Mouse (Mus musculus) layer of hippocampus, postnatal 36 days (tissue): ENCODE measurements around the gene Ambra1. TPM values are rescaled to one million over a fixed set of nuclear protein-coding genes. Genes with fewer than 3 reads are reported as not detected.
A peak's percentile ranks its signal among the peaks of the same experiment; 100 is the strongest.

Experiments
- DNase-seq, 2 experiments: peaks; one replicate each; pipeline ENCODE4 v3.0.0; 2022
- total RNA-seq, 2 experiments: library from RNA; stranded (reverse); gene quantifications; 2 replicates each; pipeline ENCODE4 v1.2.3; 2021

The Ambra1 gene
- total RNA-seq, 2 experiments from 2014 or later = 44.7 to 49.4 TPM

DNA sequence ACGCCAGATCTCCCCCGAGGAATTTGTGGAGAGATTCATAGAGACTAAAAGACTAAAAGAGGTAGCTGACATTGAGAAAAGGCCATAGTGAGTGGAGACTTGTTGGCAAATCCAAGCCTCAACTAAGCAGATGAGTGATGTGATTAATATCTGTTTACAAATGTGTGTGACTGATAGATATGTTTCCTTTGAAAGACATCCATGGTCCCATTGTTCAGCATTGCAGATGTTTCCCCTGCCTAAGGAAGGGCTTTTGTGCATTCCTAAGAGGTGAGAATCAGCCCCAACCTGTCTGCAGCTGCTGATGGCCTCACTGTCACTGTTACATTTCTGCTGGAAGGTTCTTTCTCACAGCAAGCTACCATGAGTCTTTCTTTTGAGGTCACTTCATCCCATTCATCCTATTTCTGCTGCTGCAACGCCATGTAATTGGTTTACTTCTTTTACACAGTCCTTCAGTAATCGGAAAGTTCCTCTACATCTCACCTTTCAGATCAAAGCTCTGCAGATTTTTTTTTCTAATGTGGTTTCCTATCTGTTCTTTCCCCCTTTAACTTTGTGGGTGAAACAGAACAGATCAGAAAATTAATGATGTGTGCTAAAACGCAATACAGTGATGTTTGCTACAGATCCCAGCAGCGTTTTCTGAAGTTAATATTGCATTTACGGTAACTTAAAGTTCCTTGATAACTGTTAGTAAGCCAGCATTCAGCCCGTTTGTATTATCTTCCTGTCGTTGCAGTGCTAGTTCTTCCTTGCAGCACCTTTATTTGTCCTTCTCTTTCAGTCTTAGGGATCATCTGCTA, 146.3 kb downstream of the Ambra1 start:
- no peak for DNase-seq

DNA sequence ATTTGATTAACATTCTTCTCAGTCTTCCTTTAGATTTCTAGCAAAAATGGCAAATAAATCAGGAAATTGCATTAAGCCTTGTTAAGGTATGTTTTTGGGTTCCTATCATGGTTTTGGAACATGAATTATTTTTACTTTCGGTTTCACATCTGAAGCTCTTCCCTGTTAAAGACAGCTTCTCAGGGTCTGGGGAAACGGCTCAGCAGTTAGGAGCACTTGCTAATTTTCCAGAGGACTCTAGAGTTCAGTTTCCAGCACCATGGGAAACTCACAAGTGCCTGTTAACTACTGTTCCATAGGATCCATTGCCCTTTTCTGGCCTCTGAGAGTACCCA, 146.8 kb downstream of the Ambra1 start:
- DNase-seq = no peak

DNA sequence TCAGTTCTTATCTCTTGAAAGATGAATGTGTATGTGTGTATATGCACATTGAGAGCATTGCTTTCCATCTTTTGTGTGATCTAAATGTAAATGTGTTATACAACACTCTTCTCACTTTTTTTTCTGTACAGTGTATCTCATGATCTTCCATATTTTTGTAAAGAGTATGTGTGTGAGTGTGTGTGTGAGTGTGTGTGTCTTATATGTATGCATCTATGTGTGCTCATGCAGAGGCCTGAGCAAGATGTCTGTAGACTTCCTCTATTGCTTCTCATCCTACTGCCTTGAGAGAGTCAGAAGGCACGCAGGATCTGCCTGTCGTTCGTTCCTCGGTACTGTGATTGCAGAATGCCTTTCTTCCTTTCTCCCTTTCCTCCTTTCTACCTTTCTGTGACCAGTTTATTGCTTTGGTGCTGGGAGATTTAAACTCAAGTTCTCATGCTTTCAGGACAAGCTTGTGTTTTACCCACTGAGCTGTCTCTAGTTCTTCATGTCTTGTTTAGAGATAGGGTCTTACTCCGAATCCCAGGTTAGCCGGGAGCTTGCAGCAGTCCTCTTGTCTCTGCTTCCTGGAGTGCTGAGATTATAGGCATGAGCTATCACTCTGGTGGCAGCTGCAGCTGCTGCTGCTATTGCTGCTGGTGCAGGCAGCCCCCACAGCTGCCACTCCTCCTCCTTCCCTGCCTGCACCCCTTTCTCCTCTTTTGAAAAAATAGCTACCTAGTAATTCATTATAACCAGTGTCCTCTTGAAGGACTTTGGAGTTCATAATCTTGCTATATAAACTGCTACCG, 148.7 kb downstream of the Ambra1 start:
- no peak for DNase-seq

DNA sequence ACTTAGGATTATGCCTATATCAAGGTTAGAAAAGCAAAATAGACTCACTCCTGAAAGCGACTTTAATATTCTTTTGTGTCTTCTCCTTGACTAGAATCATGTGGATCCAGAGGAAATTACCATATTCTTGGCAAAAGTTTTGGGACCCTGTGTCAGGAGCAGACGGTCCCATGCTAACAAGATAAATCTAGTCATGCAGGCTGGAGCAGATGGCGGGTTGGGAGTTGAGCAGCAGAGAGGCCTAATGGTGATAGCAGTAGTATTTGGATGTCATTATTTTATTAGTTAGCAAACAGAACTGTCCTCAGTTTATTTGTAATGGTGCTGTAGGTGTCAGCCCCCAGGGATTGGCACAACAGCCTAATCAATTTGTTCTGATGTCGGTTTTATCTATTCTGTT, 154.0 kb downstream of the Ambra1 start:
- peak; percentile 41 to 43 for DNase-seq

DNA sequence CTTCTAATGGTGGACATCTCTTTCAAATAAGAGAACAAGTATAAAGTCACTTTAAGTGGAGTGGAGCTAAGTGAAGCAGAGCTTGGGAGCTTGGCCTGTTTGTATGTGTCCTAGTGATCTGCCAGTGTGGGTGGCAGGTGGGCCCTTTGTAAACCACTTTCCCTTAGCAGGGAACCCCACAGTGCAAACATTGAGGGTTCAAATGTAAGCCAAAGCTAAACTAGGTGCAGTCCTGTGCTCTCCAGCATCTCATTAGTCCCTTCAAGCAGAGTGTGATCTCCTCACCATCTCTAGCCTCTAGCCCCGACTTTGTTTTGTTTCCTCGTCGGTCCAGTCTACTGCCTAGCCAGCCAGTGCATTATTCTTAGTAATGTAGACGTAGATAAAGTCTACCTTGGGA, 154.7 kb downstream of the Ambra1 start:
- DNase-seq = no peak

DNA sequence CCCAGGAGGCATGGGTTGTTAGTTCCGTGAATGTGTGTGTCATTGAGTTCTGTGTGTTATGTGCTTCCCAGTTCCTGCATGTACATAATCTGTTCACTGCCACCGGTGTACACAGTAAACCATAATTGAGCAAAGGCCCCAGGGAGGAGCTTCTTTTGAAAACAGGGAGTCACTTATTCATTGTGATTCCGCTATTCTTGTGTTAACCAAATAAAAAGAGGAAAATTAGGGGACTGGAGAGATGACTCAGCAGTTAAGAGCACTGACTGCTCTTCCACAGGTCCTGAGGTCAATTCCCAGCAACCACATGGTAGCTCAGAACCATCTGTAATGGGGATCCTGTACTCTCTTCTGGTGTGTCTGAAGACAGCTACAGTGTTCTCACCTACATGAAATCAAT, 164.8 kb downstream of the Ambra1 start:
- DNase-seq = no peak

DNA sequence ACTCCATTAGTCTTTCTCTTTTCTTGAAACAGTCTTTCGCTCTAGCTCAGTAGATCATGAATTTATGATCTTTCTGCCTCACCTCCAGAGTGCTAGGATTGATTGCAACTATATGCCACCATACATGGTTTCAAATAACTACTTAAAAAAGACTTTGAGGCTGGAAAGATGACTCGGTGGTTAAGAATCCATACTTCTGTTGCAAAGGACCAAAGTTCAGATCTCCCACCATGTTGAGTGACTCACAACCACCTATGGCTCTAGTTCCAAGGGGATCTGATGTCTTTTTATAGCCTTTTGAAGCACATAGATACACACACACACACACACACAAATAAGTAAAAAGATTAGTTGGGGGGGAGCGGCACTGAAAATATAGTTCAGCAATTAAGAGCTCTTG, 165.5 kb downstream of the Ambra1 start:
- no peak for DNase-seq

DNA sequence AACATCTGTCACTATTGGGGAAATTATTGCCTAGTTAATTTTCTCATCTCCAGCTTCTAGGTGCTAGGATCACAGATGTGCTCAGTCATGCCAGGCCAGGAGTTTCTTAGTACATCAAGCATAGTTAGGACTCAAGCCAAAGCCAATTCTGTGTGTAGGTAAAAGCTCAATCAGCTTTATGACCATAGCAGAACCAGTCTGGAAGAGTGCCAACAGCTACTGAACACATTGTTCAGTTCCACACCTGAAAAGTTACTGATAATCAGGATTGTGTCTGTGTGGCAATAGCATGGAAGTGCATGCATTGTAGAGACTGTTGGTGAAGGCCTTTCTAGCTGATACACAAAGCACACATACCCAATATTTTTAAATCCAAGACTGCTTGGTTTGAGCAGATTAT, 168.0 kb downstream of the Ambra1 start:
- DNase-seq = no peak

DNA sequence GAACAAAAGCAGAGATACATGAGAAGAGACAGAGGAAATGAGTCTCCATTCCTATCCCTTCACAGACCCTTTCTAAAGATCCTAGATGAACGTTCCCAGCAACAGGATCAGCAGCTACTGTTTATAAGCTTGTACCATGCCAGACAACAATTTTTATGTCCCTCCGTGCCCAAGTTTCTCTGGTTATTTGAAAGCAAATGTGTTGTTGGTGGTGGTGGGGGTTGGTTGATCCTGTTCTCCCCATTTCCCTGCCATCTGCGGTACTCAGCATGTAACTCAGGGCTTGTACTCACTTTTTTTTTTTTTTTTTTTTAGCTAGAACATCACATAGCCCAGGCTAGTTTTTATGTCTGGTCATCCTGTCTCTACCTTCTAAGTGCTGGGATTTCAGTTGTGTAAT, 169.2 kb downstream of the Ambra1 start:
- DNase-seq = no peak

DNA sequence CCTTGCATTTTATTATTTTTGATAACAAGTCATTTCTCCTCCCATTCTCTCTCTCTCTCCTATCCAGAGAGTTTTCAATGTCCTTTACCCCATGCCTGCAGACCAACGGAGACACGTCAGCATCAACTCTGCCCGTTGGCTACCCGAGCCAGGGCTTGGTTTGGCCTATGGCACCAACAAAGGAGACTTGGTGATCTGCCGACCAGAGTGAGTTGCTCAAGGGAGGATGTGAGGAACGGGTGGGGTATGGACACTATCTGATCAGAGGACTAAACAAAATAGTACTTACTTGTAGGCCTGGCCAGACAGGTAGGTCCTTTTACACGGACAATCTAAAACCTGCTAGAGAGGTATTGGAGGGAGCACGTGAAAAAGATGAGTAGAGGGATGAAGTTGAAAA, 170.5 kb downstream of the Ambra1 start:
- DNase-seq = no peak

DNA sequence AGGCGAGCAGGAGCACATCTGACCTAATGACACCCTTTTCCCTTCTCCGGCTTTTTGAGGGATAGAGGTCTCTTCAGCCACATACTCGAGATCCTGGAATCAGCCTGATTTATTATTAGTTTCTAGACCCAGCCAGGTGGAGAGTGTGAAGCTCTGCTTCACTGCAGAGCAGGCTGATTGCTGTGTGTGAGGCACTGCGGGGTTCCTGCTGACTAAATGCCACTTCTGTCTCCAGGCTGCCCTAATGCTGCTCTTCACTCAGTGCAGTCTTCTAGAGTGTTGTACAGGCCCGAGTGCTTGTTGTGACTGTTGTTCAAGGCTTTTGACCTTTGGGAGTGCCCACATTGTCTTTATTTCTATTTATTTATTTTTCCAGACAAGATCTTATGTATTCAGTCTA, 172.4 kb downstream of the Ambra1 start:
- no peak for DNase-seq

DNA sequence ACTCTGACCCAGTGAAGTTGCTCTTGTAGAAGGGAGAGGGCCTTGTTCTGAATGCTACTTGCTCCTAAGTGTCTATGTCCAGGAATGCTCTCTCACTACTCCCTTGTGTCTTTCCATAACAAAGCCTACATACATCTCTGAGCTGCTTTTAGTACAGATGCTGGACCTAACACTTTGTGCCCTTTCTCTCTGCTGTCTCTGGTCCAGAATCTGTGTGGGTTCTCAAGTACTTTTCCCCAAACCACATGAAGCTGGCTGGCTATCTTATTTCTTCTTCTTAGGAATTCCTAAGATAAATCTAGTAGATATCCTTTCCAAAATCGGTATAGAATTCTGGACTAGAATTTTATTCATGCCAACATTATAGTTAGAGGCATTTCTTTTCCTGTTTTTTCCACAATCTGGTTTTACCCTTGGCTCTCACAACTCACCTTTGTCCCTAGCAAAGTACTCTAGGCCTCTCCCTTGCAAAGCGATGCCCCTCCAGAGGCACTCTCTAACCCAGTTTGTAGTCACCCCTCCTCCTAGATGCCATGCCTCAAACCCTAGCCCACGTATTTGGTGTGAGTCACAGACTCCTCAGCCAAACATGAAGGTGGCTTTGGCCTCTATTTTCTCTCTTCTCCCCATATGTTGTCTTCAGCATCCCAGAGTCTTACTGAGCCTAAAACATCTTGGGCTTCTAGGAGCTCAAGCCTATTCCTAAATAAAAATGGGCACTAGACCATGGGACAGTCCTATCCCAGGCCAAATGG, 173.4 kb downstream of the Ambra1 start:
- no peak for DNase-seq

DNA sequence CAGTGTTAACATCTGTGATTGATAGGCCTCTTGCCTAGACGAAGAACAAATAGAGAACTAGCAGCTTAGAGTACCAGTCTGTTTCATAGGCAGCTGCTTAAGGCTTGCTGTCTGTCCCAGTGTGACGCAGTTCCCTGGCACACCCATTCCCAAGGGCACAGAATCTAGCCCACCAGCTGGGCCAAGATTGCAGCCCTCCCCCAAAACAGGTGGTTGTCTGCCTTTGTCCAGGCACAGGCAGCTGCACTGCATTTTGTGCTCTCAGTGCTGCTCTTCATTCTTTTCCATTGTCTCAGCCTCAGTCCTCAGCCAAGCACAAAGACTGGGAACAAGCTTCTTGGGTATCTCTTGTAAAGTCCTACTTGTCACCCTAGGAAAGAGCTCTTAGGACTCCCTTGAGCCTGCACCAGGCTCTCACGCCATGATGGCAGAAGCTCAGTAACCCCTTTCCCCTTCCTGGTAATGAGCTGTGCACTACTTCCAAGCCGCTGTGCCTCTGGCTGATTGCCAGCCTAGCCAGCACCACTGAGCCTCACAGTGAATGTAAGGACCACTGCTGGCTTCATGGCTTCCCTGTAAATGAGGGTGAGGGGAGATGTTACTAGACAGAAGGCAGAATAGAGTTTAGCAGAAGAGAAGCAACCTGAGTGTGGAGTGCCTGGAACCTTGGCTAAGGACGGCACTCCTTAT, 174.8 kb downstream of the Ambra1 start:
- DNase-seq = peak; percentile 33 to 38

DNA sequence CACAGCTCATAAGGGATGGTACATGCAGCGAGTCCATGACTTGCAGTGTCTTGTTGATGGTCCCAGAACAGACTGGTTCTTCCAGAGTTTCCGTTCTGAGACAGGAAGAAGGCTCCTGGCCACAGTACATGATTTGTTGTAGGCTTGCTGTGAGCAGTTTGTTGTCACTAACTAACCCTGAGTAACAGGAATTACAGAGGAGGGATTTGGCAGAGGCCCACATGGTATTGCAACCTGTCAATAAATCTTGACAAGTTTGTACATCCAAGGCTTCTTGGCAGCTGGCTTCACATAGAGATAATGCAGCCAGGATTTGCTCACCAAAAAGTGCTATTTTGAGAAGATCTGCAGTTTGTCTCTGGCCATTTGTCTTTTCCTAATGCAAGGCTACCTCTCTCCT, 176.2 kb downstream of the Ambra1 start:
- no peak for DNase-seq

DNA sequence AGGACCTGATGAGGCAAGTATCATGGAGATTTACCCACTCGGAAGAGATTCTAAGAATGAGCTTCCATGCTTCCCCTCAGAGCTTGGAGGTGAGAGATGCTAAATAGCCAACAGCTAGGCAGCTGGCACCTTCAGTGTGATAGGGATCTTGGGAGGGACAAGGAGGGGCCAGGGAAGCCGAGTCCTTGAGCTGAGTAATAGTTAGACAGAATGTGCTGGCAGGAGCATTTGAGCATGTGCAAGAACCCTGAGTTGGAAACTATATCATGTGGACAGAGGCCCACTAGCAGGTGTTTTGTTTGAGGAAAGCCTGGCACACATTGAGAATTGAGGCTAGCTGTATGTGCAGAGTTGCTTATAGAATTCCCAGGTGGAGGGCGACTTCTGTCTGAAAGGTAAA, 182.7 kb downstream of the Ambra1 start:
- DNase-seq = no peak

DNA sequence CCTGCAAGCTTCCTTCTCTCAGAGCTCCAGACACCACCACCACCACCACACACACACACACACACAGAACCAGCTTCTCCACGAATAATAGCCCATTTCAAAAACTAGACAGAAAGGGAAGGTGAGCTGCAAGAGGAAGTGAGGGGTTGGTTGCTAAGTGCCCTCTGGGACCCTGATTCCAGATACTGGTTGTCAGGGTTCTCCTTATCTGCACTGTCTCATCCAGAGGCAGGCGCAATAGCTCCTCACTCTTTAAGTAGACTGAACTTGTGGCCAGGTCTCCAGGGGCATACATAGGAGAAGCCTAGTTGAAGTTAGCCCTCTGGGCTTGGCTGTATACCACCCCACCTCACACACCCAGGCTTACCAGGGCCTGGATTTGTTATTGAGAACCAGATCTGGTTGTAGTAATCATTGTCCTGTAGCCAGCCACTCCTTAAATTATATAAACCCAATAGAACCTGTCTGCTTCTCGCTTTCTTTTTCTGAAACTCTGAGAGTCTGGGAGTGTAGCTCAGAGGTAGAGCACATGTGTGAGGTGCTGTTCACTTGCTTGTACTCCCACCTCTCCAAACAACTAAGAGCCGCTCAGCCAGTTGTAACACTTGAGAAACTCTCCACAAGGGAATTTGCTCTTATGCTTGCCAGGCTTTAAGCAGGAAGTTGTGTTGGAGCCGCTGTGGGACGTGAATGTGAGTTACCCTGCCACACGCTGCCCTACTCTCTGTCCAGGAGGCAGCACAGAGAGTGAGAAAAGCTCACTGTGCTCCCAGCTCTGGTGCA, 183.6 kb downstream of the Ambra1 start:
- DNase-seq = no peak

DNA sequence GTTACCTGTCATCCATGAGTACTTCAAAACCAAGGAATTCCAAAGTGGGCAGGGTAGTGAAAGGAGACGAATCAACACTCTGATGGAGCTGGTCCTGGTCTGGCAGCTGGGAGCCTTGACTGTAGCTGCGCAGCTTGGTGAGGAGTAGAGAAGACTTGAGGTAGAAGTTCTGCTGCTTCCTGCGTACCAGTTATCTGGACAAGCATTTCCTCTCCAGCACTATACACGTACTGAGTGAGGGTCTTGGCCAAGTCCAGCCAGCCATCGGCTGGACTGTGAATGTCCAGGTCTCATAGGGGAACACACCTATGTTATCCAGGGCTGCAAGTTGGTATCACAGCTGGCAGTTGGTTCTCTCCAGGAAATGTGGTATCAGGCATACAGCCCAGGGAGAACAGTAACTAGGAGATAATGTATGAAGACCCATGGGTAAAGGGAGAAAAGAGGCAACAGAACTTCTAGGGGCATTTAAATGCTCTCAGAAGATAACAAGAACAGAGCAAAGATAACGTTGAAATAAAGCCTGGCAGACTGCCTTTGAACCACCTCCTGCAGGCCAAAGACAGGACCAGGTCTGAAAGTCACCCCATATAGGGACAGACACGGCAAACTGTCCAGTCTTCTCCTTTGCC, 186.5 kb downstream of the Ambra1 start:
- no peak for DNase-seq

DNA sequence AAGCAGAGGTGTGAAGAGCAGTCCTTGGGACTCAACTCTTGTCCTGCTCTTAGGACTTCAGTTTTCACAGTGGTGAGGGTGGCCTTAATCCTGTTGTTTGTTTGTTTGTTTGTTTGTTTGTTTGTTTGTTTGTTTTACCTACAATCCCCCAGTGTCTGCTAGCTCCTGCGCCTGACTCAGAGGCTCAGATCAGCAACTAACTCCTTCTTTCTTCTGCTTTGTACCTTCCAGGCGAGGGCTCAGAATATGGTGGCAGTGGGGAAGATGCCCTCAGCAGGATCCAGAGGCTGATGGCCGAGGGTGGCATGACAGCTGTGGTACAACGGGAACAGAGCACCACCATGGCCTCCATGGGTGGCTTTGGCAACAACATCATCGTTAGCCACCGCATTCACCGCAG, 187.2 kb downstream of the Ambra1 start:
- no peak for DNase-seq

DNA sequence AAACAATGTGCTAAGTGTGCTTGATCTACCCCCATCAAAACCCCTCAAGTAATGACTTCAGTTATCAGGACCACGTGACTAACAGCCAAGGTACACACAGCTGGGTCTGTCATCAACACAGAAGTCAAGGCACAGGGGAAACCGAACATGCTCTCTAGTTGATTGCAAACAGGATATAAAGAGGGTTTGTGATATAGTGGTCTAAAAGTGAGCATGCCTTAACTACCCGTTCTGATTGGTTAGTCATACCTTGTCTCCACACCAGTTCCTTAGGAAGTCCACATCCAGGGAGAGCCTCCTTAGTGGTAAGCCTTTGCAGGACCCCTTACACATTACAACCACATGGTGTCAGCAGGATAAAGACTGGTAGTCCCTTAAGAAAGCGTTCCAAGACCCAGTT, 190.2 kb downstream of the Ambra1 start:
- no peak for DNase-seq

DNA sequence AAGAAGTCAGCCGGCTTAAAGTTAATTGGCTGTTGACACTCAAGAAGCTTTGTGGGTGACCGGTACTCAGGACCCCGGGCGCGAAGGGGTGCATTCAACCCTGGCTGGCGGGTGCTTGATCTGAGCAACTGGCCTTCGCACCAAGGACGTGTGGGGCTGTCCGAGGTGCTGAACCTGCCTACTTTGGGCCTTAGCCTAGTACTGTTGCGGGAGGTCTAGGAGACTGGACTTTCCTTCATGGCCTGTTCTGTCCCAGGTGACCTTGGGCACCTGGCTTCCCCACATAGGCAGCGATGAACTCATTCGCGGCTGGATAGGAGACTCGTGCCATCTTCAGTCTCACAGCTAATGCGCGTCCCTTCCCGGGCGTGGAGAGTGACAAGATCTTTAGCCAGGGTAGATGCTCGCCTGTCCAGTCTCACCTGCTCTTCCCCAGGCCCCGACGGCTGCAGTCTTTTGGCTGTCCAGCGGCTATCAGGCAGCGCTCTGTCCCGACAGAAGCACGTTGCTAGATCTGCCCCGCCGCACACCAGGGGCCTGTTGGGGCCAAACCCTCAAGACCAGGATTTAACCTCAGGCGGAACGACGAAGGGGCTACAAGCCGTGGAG, 191.4 kb downstream of the Ambra1 start:
- DNase-seq = peak in 1 of 2 experiments; percentile 30
